Mouse (Mus musculus): ENCODE measurements at regions not wholly inside any gene's neighbourhood (a gene's known extent, or its start where the extent isn't known, plus 50 kb on each side); places are given as distances from the start of the nearest gene placed in this dataset.

DNA sequence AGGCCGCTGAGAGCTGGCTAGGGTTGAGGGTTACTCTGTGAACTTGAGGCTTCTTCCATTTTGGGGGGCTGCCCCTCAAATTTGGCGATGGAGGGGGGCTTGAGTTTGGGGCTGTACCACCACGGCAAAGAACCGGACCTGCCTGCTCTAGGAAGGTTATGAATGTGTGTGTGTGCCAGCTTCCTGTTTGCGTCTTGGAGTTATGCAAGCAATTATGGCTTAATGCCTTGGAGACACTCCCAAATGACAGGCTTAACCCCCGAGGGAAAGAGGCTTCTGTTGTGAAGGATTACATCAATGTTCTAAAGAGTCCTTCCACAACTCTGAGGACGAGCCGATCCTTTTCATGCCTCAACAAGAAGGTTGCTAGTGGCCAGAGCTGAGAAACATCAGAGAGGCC, 294.1 kb downstream of the Bcl11a start:
- no peak for TF ChIP-seq GATA1 (IDR thresholded peaks at IDR 0.05; ENCODE audit: borderline replicate concordance, low read length)
- TF ChIP-seq FLI1 (IDR thresholded peaks at IDR 0.05; ENCODE audit: low read length), result no peak

Data from megakaryocyte, embryonic 14.5 days (primary cell).